Mouse (Mus musculus) hindbrain, embryonic 10.5 days (tissue): Measurements from ENCODE around the gene Polr2l. TPM values are rescaled to one million over a fixed set of nuclear protein-coding genes. Genes with fewer than 3 reads are reported as not detected.

Source experiments
- DNase-seq: peaks from one replicate; pipeline ENCODE4 v3.0.0-alpha.2; 2017; ENCODE audit warnings: low spot score
- H3K27ac ChIP-seq: fragments of 300-500 bp; sonication (generic); 2 replicates; pipeline ENCODE4 v1.5.1; 2016; ENCODE audit warnings: mild to moderate bottlenecking, moderate library complexity
- H3K27me3 ChIP-seq: fragments of 300-500 bp; sonication (generic); 2 replicates; pipeline ENCODE4 v1.6.1; 2016; ENCODE audit warnings: mild to moderate bottlenecking; ENCODE audit not compliant: poor library complexity, insufficient read depth, severe bottlenecking
- H3K36me3 ChIP-seq: fragments of 300-500 bp; sonication (generic); 2 replicates; pipeline ENCODE4 v1.6.1; 2016; ENCODE audit warnings: mild to moderate bottlenecking, moderate library complexity
- H3K4me1 ChIP-seq: fragments of 300-500 bp; sonication (generic); replicated peaks from 2 replicates; pipeline ENCODE4 v1.6.1; 2016; ENCODE audit warnings: mild to moderate bottlenecking
- H3K4me3 ChIP-seq: fragments of 300-500 bp; sonication (generic); 2 replicates; pipeline ENCODE4 v1.5.1; 2016; ENCODE audit warnings: mild to moderate bottlenecking, moderate library complexity
- H3K9me3 ChIP-seq: fragments of 300-500 bp; sonication (generic); 2 replicates; pipeline ENCODE4 v1.6.1; 2016; ENCODE audit warnings: mild to moderate bottlenecking, moderate library complexity
- WGBS: fragments of 180-500 bp; shearing (Covaris S2); methylation state at CpG from one replicate; pipeline ENCODE4 v1.1.7; 2016; 5-methylcytosine and 5-hydroxymethylcytosine counted together
- polyA plus RNA-seq: library from polyadenylated mRNA; unstranded; fragments of >200 nt; fragmentation: Nextera tagmentation; extraction: Ambion mirVana; gene quantifications from 2 replicates; pipeline ENCODE4 v1.2.1, GENCODE M21; 2016

Gene Polr2l
- polyA plus RNA-seq, 1 experiment from 2014 or later, result 90.0 TPM

DNA sequence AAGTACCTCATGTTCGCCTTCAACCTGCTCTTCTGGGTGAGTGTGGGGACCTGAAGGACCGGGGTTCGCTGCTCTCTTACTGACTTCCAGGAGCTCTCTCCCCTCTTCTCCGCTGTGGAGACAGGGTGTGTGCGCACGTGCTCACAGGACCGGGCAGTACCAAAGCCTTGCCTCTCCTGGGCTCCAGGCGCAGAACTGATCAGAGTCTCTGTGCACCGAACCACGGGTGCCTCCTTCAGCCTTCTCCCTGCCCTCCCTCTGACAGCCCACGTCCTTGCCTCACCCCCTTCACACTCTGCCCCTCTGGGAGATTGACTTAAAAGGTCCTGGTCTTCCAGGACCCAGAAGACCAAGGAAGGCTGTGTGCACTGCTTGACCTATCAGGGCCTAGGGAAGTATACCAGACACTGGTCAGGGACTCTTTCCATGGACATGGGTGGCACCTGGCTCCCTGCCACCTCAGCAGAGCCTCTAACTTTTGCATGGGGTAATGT lies 7.6 kb upstream of the Polr2l start:
- H3K27me3 ChIP-seq, result peaks cover 38% of the 10 kb centered on the region
- peaks cover 52% of the 10 kb centered on the region for H3K4me1 ChIP-seq
- peak overlapping the region; percentile 76 for H3K4me3 ChIP-seq
- DNase-seq, result no peak
- H3K9me3 ChIP-seq, result no peaks in the 10 kb centered on the region
- 6% methylated on average over 11 of the region's 11 CpGs for WGBS
- no peaks in the 10 kb centered on the region for H3K36me3 ChIP-seq
- H3K27ac ChIP-seq, result peak overlapping the region; percentile 65

DNA sequence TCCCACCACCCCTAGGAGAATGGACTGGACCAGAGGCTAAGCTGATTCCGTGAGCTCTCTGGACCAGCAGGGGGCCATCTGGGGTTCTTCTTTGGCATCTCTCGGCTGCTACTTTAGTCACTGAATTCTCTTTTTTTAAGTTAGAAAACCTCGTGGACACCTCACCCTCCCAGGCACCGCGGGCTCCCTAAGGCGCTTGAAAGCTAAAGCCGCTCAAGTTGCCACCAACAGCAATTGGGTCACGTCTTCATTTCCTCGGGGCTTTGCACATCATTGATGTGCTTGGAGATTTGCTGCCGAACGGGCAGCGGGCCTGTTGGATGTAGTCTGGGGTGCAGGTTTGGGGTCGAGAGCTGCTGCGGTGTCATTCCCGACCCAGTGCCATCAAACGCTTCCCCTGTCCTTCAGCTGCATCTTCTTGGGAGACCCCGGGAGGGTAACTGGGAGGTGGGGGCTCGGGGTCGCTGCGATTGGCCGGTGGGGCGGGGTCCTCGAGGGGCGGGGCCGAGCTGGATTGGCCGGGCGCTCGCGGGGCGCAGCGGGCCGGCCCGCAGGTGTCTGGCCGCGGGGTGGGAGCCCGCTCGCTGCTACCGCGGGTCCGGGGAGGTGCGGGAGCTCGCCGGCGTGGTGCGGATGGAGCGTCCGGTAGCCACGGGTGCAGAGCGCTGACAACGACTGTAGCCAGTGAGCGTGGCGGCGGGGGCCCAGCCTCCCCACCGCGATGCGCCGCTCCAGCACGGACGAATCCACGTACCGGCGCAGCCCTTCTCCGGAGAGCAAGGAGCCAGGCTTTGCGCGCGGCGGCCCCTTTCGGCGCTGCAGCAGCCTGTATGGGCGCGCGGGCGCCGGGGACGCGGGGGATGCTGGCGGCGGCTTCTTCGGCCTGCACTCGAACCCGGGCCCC lies 6.8 kb upstream of the Polr2l start:
- Histone ChIP-seq H3K27ac (peak overlapping the region; percentile 65), H3K9me3 (no peaks in the 10 kb centered on the region), H3K36me3 (no peaks in the 10 kb centered on the region), H3K4me3 (peak overlapping the region; percentile 76), H3K4me1 (peaks cover 56% of the 10 kb centered on the region), H3K27me3 (peaks cover 45% of the 10 kb centered on the region)
- under 1% methylated on average over 80 of the region's 81 CpGs for WGBS
- peak; percentile 78 for DNase-seq

DNA sequence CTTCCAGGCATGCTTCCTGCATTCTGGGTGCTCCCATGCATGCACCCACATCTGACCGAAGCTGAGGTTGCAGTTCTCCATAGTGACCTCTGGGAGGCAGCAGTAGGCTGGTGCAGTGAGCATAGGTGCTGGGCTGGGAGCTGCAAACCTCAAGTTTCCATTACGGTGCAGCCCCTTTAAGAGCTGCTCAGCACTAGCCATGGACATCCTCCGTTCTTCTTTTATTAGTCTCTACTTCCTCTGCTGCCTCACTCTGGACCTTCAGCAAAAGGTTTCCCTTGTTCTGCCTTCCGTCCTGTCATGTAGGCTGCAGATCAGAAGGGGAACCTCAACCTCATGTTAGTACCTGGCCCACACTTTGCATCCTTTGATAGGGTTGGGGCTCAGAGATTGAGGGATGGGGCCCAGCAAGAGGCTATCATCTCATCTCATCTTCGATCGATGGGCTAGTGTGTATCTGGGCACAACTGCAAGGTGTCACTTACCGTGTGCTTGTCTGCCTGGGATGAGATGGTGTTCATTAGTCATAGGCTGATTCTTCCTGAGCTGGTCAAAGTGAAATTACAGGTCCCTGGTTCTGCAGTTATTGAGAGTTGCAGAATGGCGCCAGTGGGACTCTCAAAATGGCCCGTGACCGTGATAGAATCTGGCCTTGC lies 6.0 kb upstream of the Polr2l start:
- Histone ChIP-seq H3K27me3 (peaks cover 53% of the 10 kb centered on the region), H3K36me3 (no peaks in the 10 kb centered on the region), H3K27ac (no peak overlapping the region), H3K9me3 (no peaks in the 10 kb centered on the region), H3K4me1 (peaks cover 64% of the 10 kb centered on the region), H3K4me3 (peak overlapping the region; percentile 76)
- peak; percentile 63 for DNase-seq
- WGBS, result 12% methylated on average over 10 of the region's 10 CpGs

DNA sequence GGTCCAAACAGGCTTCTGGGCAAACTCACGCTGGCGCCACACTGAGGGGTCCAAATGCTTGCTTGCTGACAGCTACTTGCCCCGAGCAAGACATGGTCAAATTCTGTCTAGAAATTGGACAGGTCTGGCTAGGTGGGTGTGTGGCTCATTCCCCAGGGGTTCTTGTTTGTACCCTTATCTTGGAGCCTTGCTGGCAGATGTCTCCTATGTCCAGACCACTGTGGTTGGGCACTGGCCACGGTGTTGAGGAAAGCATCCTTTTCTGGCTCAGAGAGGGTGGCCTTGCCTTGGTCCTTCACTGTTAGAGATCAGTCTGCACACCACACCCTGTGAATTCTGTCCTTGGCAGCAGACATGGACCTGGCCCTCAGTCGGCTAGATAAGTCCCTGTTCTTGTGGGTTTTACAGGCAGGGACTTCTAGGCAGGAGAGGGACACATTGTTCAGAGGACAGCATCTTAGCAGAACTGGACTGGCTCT lies 3.4 kb upstream of the Polr2l start:
- Histone ChIP-seq H3K4me1 (peaks cover 72% of the 10 kb centered on the region), H3K27ac (no peak overlapping the region; the same call in 1 of the 2 replicates), H3K4me3 (no peak overlapping the region), H3K27me3 (peaks cover 45% of the 10 kb centered on the region), H3K9me3 (no peaks in the 10 kb centered on the region), H3K36me3 (no peaks in the 10 kb centered on the region)
- DNase-seq, result no peak
- WGBS, result 85% methylated on average over 5 of the region's 5 CpGs

DNA sequence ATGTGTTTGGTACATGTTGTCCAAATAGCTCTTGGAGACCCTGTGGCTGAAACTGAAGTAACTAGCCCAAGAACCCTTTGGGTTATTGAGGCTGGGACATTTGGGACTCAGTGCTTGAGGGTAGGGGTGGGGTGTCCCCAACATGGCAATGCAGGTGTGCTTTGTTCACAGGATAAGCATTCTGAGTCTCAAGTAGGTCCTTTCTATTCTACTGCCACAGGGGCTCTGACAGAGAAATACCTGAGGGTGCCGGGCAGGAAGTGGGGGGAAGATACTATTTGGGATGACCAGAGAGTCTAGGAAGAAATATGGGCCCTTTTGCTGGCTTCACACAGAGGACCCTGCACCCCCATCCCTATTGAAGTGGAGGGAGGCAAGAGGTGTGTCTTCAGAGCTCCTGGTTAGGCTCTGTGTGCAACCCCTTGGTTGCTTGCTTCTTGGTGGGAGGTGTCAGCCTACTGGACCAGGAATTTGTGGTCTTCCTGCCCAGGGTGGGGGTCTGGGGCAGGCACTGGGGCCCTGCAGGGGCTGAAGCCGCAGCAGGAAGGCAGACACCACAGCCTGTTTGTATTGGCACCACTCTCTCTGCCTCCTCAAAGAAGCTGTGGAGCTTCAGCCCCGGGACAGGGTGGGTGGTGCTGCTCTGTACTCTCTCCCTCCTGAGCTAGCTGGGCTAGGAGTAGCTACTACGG lies 2.8 kb upstream of the Polr2l start:
- peak overlapping the region; percentile 23; the same call in 1 of the 2 replicates for H3K27ac ChIP-seq
- WGBS, result 65% methylated on average over 4 of the region's 4 CpGs

DNA sequence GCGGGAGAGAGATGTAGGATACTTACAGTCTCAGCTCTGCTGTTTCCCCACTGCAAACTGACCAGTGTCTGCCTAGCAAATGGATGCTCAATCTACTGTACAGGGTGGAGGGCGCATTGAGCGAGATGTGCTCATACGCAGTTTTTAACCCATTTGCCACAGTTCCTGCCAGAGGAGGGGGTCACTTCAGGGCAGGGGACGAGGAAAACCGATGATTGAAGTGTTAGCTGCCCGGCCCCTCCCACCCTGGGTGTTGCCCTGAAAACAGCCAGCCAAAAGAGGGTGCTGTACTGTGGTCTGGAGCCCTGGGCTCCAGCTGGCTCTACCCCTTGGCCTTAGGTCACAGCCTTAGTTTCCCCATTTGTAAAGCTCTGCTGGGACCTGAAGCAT lies 2.0 kb upstream of the Polr2l start:
- WGBS, result 20% methylated on average over 7 of the region's 7 CpGs
- Histone ChIP-seq H3K4me1 (peaks cover 63% of the 10 kb centered on the region), H3K4me3 (peak overlapping the region; percentile 65), H3K36me3 (peaks cover 10% of the 10 kb centered on the region), H3K27me3 (peaks cover 31% of the 10 kb centered on the region), H3K27ac (peak overlapping the region; percentile 99), H3K9me3 (no peaks in the 10 kb centered on the region)
- DNase-seq, result no peak

More for the DNA sequence above, 2.8 kb upstream of the Polr2l start:
- peaks cover 2% of the 10 kb centered on the region for H3K36me3 ChIP-seq
- H3K4me3 ChIP-seq, result no peak overlapping the region
- H3K27me3 ChIP-seq, result peaks cover 39% of the 10 kb centered on the region
- no peaks in the 10 kb centered on the region for H3K9me3 ChIP-seq
- peaks cover 70% of the 10 kb centered on the region for H3K4me1 ChIP-seq
- no peak for DNase-seq

DNA sequence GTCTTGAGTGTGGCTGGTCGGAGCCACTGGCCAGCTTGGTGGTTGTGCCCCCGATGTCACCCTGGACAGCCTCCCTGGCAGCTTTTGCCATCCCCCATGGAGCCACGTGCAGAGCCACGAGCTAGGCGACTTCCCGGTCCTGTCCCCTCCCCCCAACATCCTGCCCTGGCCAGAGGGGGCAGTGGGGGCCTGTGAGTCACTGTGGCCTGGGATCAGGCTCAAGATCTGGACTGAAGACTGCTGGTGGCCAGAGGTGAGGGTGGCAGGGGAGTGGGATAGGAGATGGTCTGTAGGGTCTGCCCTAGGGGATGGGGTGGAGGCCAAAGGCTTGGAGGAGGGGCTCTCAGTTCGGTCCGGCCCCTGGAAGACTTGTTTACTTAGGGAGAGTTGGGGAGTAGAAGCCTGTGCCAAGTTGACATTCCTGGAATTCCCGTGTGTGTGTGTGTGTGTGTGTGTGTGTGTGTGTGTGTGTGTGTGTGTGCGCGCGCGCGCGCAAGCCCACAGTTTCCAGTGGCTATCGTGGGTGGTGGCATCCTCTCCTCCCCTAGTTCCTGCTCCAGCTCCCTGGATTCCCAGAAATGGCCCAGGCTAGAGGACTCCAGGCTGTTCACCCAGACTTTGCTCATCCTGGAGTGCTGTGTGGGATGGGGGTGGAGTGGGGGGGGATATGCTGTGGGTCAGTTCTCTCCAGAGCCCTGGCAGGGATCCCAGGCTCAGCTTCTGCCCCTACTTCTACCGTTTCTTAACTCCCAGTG lies 1.5 kb upstream of the Polr2l start:
- peak; percentile 70 for DNase-seq
- Histone ChIP-seq H3K9me3 (no peaks in the 10 kb centered on the region), H3K4me3 (peak overlapping the region; percentile 65), H3K27ac (peak overlapping the region; percentile 99), H3K36me3 (peaks cover 16% of the 10 kb centered on the region), H3K27me3 (peaks cover 26% of the 10 kb centered on the region), H3K4me1 (peaks cover 58% of the 10 kb centered on the region)
- WGBS, result 6% methylated on average over 17 of the region's 17 CpGs

DNA sequence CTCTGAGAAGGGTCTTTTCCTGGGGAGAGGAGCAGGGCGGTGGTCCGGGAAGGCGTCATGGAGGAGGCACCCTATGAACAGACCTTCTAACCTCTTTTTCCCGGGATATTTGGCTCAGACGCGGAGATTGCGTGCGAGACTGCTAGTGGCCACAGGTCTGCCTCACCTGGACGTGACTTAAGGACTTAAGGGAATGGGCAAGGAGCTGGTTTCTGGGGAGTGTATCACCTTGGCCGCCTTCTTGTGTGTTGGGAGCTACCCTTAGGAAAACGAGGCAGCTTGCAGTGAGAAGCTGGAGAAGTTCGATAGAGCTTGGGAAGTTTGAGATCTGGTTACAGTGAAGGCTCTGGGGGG lies 850 bp upstream of the Polr2l start:
- Histone ChIP-seq H3K27me3 (peaks cover 26% of the 10 kb centered on the region), H3K9me3 (no peaks in the 10 kb centered on the region), H3K4me1 (peaks cover 51% of the 10 kb centered on the region), H3K36me3 (peaks cover 22% of the 10 kb centered on the region), H3K27ac (peak overlapping the region; percentile 99), H3K4me3 (peak overlapping the region; percentile 65)
- WGBS, result 3% methylated on average over 12 of the region's 12 CpGs
- no peak for DNase-seq

DNA sequence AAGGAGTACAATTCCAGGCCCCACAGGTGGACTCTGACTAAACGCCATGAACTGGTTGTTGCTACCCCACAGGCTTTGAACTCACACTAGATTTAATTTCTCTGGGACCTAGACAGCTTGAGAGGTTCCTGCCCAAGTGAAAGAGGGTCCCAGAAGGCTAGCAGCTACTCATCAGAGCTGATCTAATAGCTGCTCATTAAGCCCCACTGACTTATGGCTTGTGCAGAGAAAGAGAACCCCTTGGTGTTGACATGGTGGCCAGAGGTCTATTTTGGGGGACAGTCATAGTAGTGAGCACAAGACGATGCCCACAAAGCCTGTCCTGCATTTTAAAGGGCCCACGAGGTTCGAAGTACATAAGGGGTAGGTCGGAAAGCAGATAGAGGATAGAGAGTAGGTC lies 772 bp downstream of the Polr2l start:
- WGBS, result 12% methylated on average over 5 of the region's 5 CpGs

DNA sequence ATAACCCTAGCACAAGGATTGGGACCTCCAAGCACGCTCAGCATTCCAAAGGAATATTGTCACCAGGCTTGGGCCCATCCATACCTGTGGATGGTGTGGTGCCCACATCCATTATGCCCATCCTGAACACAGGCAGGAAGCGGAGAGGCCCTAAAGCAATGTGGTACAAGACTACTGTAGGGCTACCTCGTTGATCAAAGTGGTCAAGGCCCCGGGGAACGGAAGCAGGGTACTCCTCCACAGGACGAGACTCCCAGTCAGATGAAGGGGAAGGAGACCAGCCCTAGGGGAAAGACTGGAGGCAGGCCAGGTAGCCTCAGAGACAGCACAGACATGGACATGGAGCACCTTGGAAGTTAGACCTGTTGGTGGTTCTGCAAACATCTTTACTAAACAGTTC lies 2.2 kb downstream of the Polr2l start:
- H3K36me3 ChIP-seq, result peaks cover 39% of the 10 kb centered on the region
- H3K9me3 ChIP-seq, result no peaks in the 10 kb centered on the region
- H3K27ac ChIP-seq, result no peak overlapping the region
- 86% methylated on average over 6 of the region's 6 CpGs for whole genome bisulfite sequencing
- peaks cover 69% of the 10 kb centered on the region for H3K4me1 ChIP-seq
- H3K27me3 ChIP-seq, result peaks cover 20% of the 10 kb centered on the region
- DNase-seq, result no peak
- no peak overlapping the region for H3K4me3 ChIP-seq

More for the DNA sequence above, 772 bp downstream of the Polr2l start:
- Histone ChIP-seq H3K4me3 (peak overlapping the region; percentile 65), H3K27ac (peak overlapping the region; percentile 99; the same call in 1 of the 2 replicates), H3K9me3 (no peaks in the 10 kb centered on the region), H3K36me3 (peaks cover 38% of the 10 kb centered on the region), H3K4me1 (peaks cover 62% of the 10 kb centered on the region), H3K27me3 (peaks cover 26% of the 10 kb centered on the region)
- DNase-seq, result no peak

DNA sequence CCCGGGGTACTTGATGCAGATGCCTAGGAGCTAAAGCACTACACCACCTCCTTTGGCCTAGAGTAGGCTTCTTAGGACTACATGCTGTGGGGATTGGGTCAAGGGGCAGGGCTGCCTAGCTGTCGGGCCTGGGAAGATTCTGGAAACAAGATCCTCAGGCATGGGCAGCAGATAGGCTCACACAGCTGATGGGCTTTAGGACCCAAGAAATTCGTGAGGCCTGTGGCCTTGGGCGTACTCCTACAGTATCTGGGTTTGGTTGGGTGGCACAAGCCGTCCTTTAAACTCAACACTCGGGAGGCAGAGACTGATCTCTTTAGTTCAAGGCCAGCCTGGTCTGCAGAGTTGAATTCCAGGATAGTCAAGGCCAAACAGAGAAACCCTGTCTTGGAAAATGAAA lies 2.7 kb downstream of the Polr2l start:
- Histone ChIP-seq H3K4me3 (no peak overlapping the region), H3K27me3 (peaks cover 18% of the 10 kb centered on the region), H3K36me3 (peaks cover 39% of the 10 kb centered on the region), H3K27ac (no peak overlapping the region), H3K9me3 (no peaks in the 10 kb centered on the region), H3K4me1 (peaks cover 69% of the 10 kb centered on the region)
- DNase-seq, result no peak
- 82% methylated on average over 6 of the region's 6 CpGs for WGBS

DNA sequence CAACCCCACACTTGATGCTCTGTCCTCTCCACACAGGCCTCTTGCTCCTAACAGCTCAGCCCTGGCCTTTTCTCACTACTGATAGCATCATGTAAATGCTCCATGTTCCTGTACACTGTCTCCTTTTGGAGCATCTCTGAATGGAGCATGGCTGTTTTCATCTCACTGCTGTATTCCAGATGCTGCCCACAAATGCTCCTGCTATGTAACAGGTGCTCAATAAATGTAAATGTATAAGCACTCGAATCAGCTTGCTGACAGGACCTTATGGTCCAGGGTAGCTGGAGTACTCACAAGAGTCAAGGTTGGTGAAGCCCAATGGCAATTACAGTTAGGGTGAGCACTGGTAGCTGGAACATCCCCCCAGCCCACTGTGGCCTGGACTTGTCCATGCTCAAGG lies 3.7 kb downstream of the Polr2l start:
- 91% methylated on average over 1 of the region's 1 CpGs for WGBS
- peaks cover 39% of the 10 kb centered on the region for H3K36me3 ChIP-seq
- peaks cover 67% of the 10 kb centered on the region for H3K4me1 ChIP-seq
- H3K9me3 ChIP-seq, result no peaks in the 10 kb centered on the region
- no peak for DNase-seq
- H3K4me3 ChIP-seq, result no peak overlapping the region
- peaks cover 17% of the 10 kb centered on the region for H3K27me3 ChIP-seq
- H3K27ac ChIP-seq, result no peak overlapping the region
